Mouse (Mus musculus) liver, embryonic 15.5 days (tissue): Measurements from ENCODE around the gene Abracl. TPM values are rescaled to one million over a fixed set of nuclear protein-coding genes. Genes with fewer than 3 reads are reported as not detected.
A peak's percentile ranks its signal among the peaks of the same experiment; 100 is the strongest.

Source experiments
- ATAC-seq: fragments of 200-750 bp; cut with Nextera tagmentation; 2 replicates; pipeline ENCODE4 v1.8.0; 2017; ENCODE audit warnings: moderate number of reproducible peaks, mild to moderate bottlenecking, moderate library complexity; ENCODE audit not compliant: insufficient read depth
- H3K27ac ChIP-seq: fragments of 300-500 bp; sonication (generic); replicated peaks from 2 replicates; pipeline ENCODE4 v1.5.1; 2015; ENCODE audit warnings: mild to moderate bottlenecking, inconsistent platforms
- H3K27me3 ChIP-seq: fragments of 300-500 bp; sonication (generic); 2 replicates; pipeline ENCODE4 v1.6.1; 2015; ENCODE audit warnings: mild to moderate bottlenecking, inconsistent platforms
- H3K36me3 ChIP-seq: fragments of 300-500 bp; sonication (generic); replicated peaks from 2 replicates; pipeline ENCODE4 v1.6.1; 2015; ENCODE audit warnings: moderate library complexity, mild to moderate bottlenecking, inconsistent platforms
- H3K4me1 ChIP-seq: fragments of 300-500 bp; sonication (generic); replicated peaks from 2 replicates; pipeline ENCODE4 v1.6.1; 2015; ENCODE audit warnings: inconsistent platforms
- H3K4me2 ChIP-seq: fragments of 300-500 bp; sonication (generic); 2 replicates; pipeline ENCODE4 v1.6.1; 2015; ENCODE audit warnings: moderate library complexity, mild to moderate bottlenecking, inconsistent platforms
- H3K4me3 ChIP-seq: fragments of 300-500 bp; sonication (generic); replicated peaks from 2 replicates; pipeline ENCODE4 v1.5.1; 2015; ENCODE audit warnings: mild to moderate bottlenecking, inconsistent platforms
- H3K9ac ChIP-seq: fragments of 300-500 bp; sonication (generic); 2 replicates; pipeline ENCODE4 v1.6.1; 2015; ENCODE audit warnings: moderate library complexity, mild to moderate bottlenecking, inconsistent platforms
- H3K9me3 ChIP-seq: fragments of 300-500 bp; sonication (generic); replicated peaks from 2 replicates; pipeline ENCODE4 v1.6.1; 2016; ENCODE audit warnings: inconsistent platforms
- WGBS: fragments of 180-500 bp; shearing (Covaris S2); methylation state at CpG from one replicate; pipeline ENCODE4 v1.1.7; 2015; ENCODE audit warnings: mixed read lengths; ENCODE audit not compliant: insufficient replicate concordance; 5-methylcytosine and 5-hydroxymethylcytosine counted together
- polyA plus RNA-seq: library from polyadenylated mRNA; unstranded; fragments of >200 nt; fragmentation: Nextera tagmentation; extraction: Ambion mirVana; gene quantifications from 2 replicates; pipeline ENCODE4 v1.2.1, GENCODE M21; 2015

The Abracl gene
- polyA plus RNA-seq, 1 experiment from 2014 or later: 44.3 TPM

GRCm38 (mm10) chr10:18059807-18060206, 36.7 kb upstream of the Abracl start:
- WGBS: 66% methylated on average over 13 of the region's 13 CpGs
- Histone ChIP-seq H3K9ac (no peak overlapping the region), H3K27ac (no peak overlapping the region), H3K4me1 (peaks cover 32% of the 10 kb centered on the region), H3K4me2 (no peak overlapping the region), H3K9me3 (no peaks in the 10 kb centered on the region), H3K4me3 (no peak overlapping the region), H3K36me3 (no peaks in the 10 kb centered on the region), H3K27me3 (no peaks in the 10 kb centered on the region)
- ATAC-seq: no peak

GRCm38 (mm10) chr10:18058681-18059338, 35.7 kb upstream of the Abracl start:
- H3K36me3 ChIP-seq: no peaks in the 10 kb centered on the region
- H3K4me2 ChIP-seq: no peak overlapping the region
- no peaks in the 10 kb centered on the region for H3K9me3 ChIP-seq
- WGBS: 73% methylated on average over 9 of the region's 9 CpGs
- no peak for ATAC-seq
- H3K4me3 ChIP-seq: no peak overlapping the region
- H3K27ac ChIP-seq: no peak overlapping the region
- no peak overlapping the region for H3K9ac ChIP-seq
- peaks cover 31% of the 10 kb centered on the region for H3K4me1 ChIP-seq
- no peaks in the 10 kb centered on the region for H3K27me3 ChIP-seq

- Histone ChIP-seq H3K9ac (peak overlapping the region; percentile 83), H3K27me3 (no peaks in the 10 kb centered on the region), H3K4me3 (peak overlapping the region; percentile 85), H3K36me3 (no peaks in the 10 kb centered on the region), H3K27ac (no peak overlapping the region), H3K4me2 (peak overlapping the region; percentile 95), H3K9me3 (no peaks in the 10 kb centered on the region), H3K4me1 (peaks cover 31% of the 10 kb centered on the region)
- no peak for ATAC-seq
- 1% methylated on average over 8 of the region's 8 CpGs for WGBS
Observed at GRCm38 (mm10) chr10:18056391-18056745, 33.3 kb upstream of the Abracl start.

- under 1% methylated on average over 87 of the region's 90 CpGs for WGBS
Observed at GRCm38 (mm10) chr10:18055696-18056390, 32.8 kb upstream of the Abracl start, which contains the start of gene Reps1. Gene Reps1, plus strand, starts transcription at chr10:18055861.

GRCm38 (mm10) chr10:18055009-18055695, 32.1 kb upstream of the Abracl start:
- Histone ChIP-seq H3K27me3 (no peaks in the 10 kb centered on the region), H3K36me3 (no peaks in the 10 kb centered on the region), H3K9me3 (no peaks in the 10 kb centered on the region), H3K4me1 (peaks cover 31% of the 10 kb centered on the region), H3K9ac (peak overlapping the region; percentile 83), H3K4me2 (peak overlapping the region; percentile 95), H3K4me3 (peak overlapping the region; percentile 85), H3K27ac (peak overlapping the region; percentile 78)
- peak; percentile 95 for ATAC-seq
- 3% methylated on average over 60 of the region's 61 CpGs for WGBS

More at GRCm38 (mm10) chr10:18055696-18056390, 32.8 kb upstream of the Abracl start, which contains the start of gene Reps1:
- H3K4me1 ChIP-seq: peaks cover 31% of the 10 kb centered on the region
- ATAC-seq: peak; percentile 83
- no peaks in the 10 kb centered on the region for H3K27me3 ChIP-seq
- peak within 1 kb of the TSS; percentile 83 for H3K9ac ChIP-seq
- no peaks in the 10 kb centered on the region for H3K36me3 ChIP-seq
- peak within 1 kb of the TSS; percentile 78 for H3K27ac ChIP-seq
- peak within 1 kb of the TSS; percentile 85 for H3K4me3 ChIP-seq
- peak within 1 kb of the TSS; percentile 95 for H3K4me2 ChIP-seq
- no peaks in the 10 kb centered on the region for H3K9me3 ChIP-seq

- H3K4me3 ChIP-seq: no peak overlapping the region
- ATAC-seq: no peak
- H3K9me3 ChIP-seq: no peaks in the 10 kb centered on the region
- no peak overlapping the region for H3K27ac ChIP-seq
- WGBS: 51% methylated on average over 10 of the region's 10 CpGs
- H3K36me3 ChIP-seq: no peaks in the 10 kb centered on the region
- H3K4me2 ChIP-seq: no peak overlapping the region
- H3K27me3 ChIP-seq: no peaks in the 10 kb centered on the region
- no peaks in the 10 kb centered on the region for H3K4me1 ChIP-seq
- H3K9ac ChIP-seq: no peak overlapping the region
Observed at GRCm38 (mm10) chr10:18047380-18048146, 24.5 kb upstream of the Abracl start.

GRCm38 (mm10) chr10:18046380-18046779, 23.3 kb upstream of the Abracl start:
- Histone ChIP-seq H3K4me3 (no peak overlapping the region), H3K9ac (no peak overlapping the region), H3K4me2 (no peak overlapping the region), H3K9me3 (no peaks in the 10 kb centered on the region), H3K36me3 (no peaks in the 10 kb centered on the region), H3K27ac (no peak overlapping the region), H3K27me3 (no peaks in the 10 kb centered on the region), H3K4me1 (no peaks in the 10 kb centered on the region)
- no peak for ATAC-seq

- Histone ChIP-seq H3K9ac (no peak overlapping the region), H3K9me3 (no peaks in the 10 kb centered on the region), H3K4me1 (0 out of 2 replicates have a peak, but pooled peaks cover 3% of the 10 kb centered on the region), H3K27me3 (no peaks in the 10 kb centered on the region), H3K4me2 (no peak overlapping the region), H3K36me3 (no peaks in the 10 kb centered on the region), H3K27ac (no peak overlapping the region), H3K4me3 (no peak overlapping the region)
- no peak for ATAC-seq
- WGBS: 49% methylated on average over 5 of the region's 5 CpGs
Observed at GRCm38 (mm10) chr10:18036849-18037248, 13.8 kb upstream of the Abracl start.

GRCm38 (mm10) chr10:18034408-18034807, 11.3 kb upstream of the Abracl start:
- H3K36me3 ChIP-seq: no peaks in the 10 kb centered on the region
- no peak overlapping the region for H3K4me2 ChIP-seq
- WGBS: 71% methylated on average over 4 of the region's 4 CpGs
- no peak overlapping the region for H3K9ac ChIP-seq
- ATAC-seq: no peak
- H3K4me3 ChIP-seq: no peak overlapping the region
- no peak overlapping the region for H3K27ac ChIP-seq
- 0 out of 2 replicates have a peak, but pooled peaks cover 3% of the 10 kb centered on the region for H3K4me1 ChIP-seq
- no peaks in the 10 kb centered on the region for H3K9me3 ChIP-seq
- no peaks in the 10 kb centered on the region for H3K27me3 ChIP-seq

- Histone ChIP-seq H3K9me3 (no peaks in the 10 kb centered on the region), H3K4me2 (peak overlapping the region; percentile 80), H3K27ac (peak overlapping the region; percentile 75), H3K4me3 (peak overlapping the region; percentile 70), H3K9ac (peak overlapping the region; percentile 73), H3K4me1 (peaks cover 15% of the 10 kb centered on the region), H3K27me3 (no peaks in the 10 kb centered on the region), H3K36me3 (peaks cover 7% of the 10 kb centered on the region)
- whole genome bisulfite sequencing: under 1% methylated on average over 21 of the region's 21 CpGs
- peak; percentile 76 for ATAC-seq
Observed at GRCm38 (mm10) chr10:18022312-18022711, 776 bp downstream of the Abracl start.
